Mouse (Mus musculus) embryonic facial prominence, embryonic 14.5 days (tissue): ENCODE measurements at regions not wholly inside any gene's neighbourhood (a gene's known extent, or its start where the extent isn't known, plus 50 kb on each side); places are given as distances from the start of the nearest gene placed in this dataset.

Source experiments
- ATAC-seq: fragments of 200-750 bp; cut with Nextera tagmentation; 2 replicates; pipeline ENCODE4 v1.8.0; 2017; ENCODE audit warnings: low read depth, moderate number of reproducible peaks, moderate TSS enrichment
- DNase-seq: peaks from one replicate; pipeline ENCODE4 v3.0.0-alpha.2; 2015; ENCODE audit warnings: low spot score
- H3K27ac ChIP-seq: fragments of 300-500 bp; sonication (generic); replicated peaks from 2 replicates; pipeline ENCODE4 v1.5.1; 2014; ENCODE audit warnings: low read depth, mild to moderate bottlenecking, low read length, moderate library complexity
- H3K27me3 ChIP-seq: fragments of 300-500 bp; sonication (generic); replicated peaks from 2 replicates; pipeline ENCODE4 v1.6.1; 2014; ENCODE audit warnings: low read length; ENCODE audit not compliant: control insufficient read depth, insufficient read depth
- H3K36me3 ChIP-seq: fragments of 300-500 bp; sonication (generic); 2 replicates; pipeline ENCODE4 v1.6.1; 2014; ENCODE audit warnings: low read length, mixed read lengths; ENCODE audit not compliant: control insufficient read depth, insufficient read depth
- H3K4me1 ChIP-seq: fragments of 300-500 bp; sonication (generic); 2 replicates; pipeline ENCODE4 v1.6.1; 2014; ENCODE audit warnings: antibody characterized with exemption, low read length; ENCODE audit not compliant: control insufficient read depth, insufficient read depth
- H3K4me2 ChIP-seq: fragments of 300-500 bp; sonication (generic); 2 replicates; pipeline ENCODE4 v1.6.1; 2014; ENCODE audit warnings: low read depth, mild to moderate bottlenecking, low read length, moderate library complexity, mixed read lengths
- H3K4me3 ChIP-seq: fragments of 300-500 bp; sonication (generic); 2 replicates; pipeline ENCODE4 v1.5.1; 2014; ENCODE audit warnings: low read depth, mild to moderate bottlenecking, low read length
- H3K9ac ChIP-seq: fragments of 300-500 bp; sonication (generic); 2 replicates; pipeline ENCODE4 v1.6.1; 2014; ENCODE audit warnings: low read depth, mild to moderate bottlenecking, low read length, moderate library complexity, mixed read lengths
- H3K9me3 ChIP-seq: fragments of 300-500 bp; sonication (generic); 2 replicates; pipeline ENCODE4 v1.6.1; 2016; ENCODE audit warnings: low read length; ENCODE audit not compliant: control insufficient read depth
- WGBS: fragments of 180-500 bp; shearing (Covaris S2); extraction: QIAGEN DNeasy Blood & Tissue Kit; methylation state at CpG from one replicate; pipeline ENCODE4 v1.1.7; 2014; 5-methylcytosine and 5-hydroxymethylcytosine counted together

- Histone ChIP-seq H3K4me2 (no peak overlapping the region), H3K9me3 (no peaks in the 10 kb centered on the region), H3K4me3 (no peak overlapping the region), H3K9ac (no peak overlapping the region), H3K27ac (no peak overlapping the region), H3K36me3 (no peaks in the 10 kb centered on the region), H3K27me3 (no peaks in the 10 kb centered on the region), H3K4me1 (no peaks in the 10 kb centered on the region)
- WGBS = 70% methylated on average over 7 of the region's 7 CpGs
- ATAC-seq = no peak
- DNase-seq = no peak
These were observed 499.9 kb downstream of the Dok5 start for GRCm38 (mm10) chr2:171231288-171232050.

- DNase-seq (no peak), ATAC-seq (no peak)
- no peaks in the 10 kb centered on the region for H3K27me3 ChIP-seq
- no peak overlapping the region for H3K27ac ChIP-seq
- H3K4me2 ChIP-seq = no peak overlapping the region
- H3K9me3 ChIP-seq = no peaks in the 10 kb centered on the region
- 76% methylated on average over 12 of the region's 12 CpGs for WGBS
- no peak overlapping the region for H3K9ac ChIP-seq
- no peak overlapping the region for H3K4me3 ChIP-seq
- H3K36me3 ChIP-seq = no peaks in the 10 kb centered on the region
- H3K4me1 ChIP-seq = no peaks in the 10 kb centered on the region
These were observed 498.9 kb downstream of the Dok5 start for GRCm38 (mm10) chr2:171230536-171230935.

DNA sequence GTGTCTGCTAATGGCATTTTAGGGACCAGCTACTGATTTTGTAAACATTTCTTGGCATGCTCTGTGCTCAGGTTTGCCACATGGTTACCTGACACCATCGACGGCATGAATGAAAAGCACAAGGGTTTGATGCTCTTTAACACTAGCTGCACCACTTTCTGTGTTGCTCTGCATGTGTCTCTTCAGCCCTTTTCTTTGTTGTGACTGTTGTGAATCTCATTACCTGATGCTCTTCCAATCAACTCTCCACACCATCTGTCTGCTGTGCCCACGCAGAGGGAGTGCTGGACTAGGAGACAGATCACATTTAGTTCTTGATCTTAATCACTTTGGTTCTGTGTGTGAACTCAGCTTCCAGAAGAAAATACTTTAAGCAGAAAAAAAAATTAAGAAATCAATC, 496.6 kb downstream of the Dok5 start:
- ATAC-seq = no peak
- H3K4me3 ChIP-seq = no peak overlapping the region
- 34% methylated on average over 3 of the region's 3 CpGs for WGBS

DNA sequence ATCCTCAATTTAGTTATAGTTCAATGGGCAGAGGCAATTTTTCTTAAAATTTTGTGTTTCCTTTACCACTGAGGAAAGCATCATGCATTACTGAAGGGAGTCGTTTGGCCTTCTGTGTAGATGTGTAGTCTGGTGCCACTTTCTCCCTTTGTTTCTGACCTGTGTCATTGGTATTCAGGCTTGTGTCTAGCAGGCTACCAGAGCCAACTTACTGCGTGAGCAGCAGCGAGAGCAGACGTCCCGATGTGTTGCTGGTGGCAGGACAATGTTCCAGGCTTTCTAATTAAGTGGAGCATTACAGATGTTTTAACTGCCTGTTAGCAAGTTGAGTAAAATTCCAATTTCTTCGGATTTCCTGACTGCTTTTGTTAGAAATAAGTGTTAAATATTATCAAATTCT, 482.2 kb downstream of the Dok5 start:
- ATAC-seq (no peak), DNase-seq (no peak)
- Histone ChIP-seq H3K9ac (no peak overlapping the region), H3K27ac (no peak overlapping the region), H3K4me1 (no peaks in the 10 kb centered on the region), H3K36me3 (no peaks in the 10 kb centered on the region), H3K9me3 (no peaks in the 10 kb centered on the region), H3K27me3 (no peaks in the 10 kb centered on the region), H3K4me2 (no peak overlapping the region), H3K4me3 (no peak overlapping the region)
- WGBS = 70% methylated on average over 6 of the region's 6 CpGs

More for the DNA sequence above, 496.6 kb downstream of the Dok5 start:
- H3K27me3 ChIP-seq = no peaks in the 10 kb centered on the region
- no peaks in the 10 kb centered on the region for H3K4me1 ChIP-seq
- no peak overlapping the region for H3K27ac ChIP-seq
- no peak overlapping the region for H3K4me2 ChIP-seq
- no peak overlapping the region for H3K9ac ChIP-seq
- H3K9me3 ChIP-seq = no peaks in the 10 kb centered on the region
- no peak for DNase-seq
- H3K36me3 ChIP-seq = no peaks in the 10 kb centered on the region

GRCm38 (mm10) chr2:171196472-171196871, 464.9 kb downstream of the Dok5 start:
- H3K9ac ChIP-seq = no peak overlapping the region
- no peak overlapping the region for H3K27ac ChIP-seq
- H3K9me3 ChIP-seq = no peaks in the 10 kb centered on the region
- ATAC-seq (no peak), DNase-seq (no peak)
- H3K27me3 ChIP-seq = no peaks in the 10 kb centered on the region
- no peak overlapping the region for H3K4me2 ChIP-seq
- H3K4me3 ChIP-seq = no peak overlapping the region
- 65% methylated on average over 7 of the region's 7 CpGs for WGBS
- H3K36me3 ChIP-seq = no peaks in the 10 kb centered on the region
- no peaks in the 10 kb centered on the region for H3K4me1 ChIP-seq

GRCm38 (mm10) chr2:171192181-171192580, 460.6 kb downstream of the Dok5 start:
- no peak overlapping the region for H3K27ac ChIP-seq
- H3K4me1 ChIP-seq = no peaks in the 10 kb centered on the region
- no peak overlapping the region for H3K4me2 ChIP-seq
- H3K27me3 ChIP-seq = no peaks in the 10 kb centered on the region
- H3K9me3 ChIP-seq = no peaks in the 10 kb centered on the region
- no peak for DNase-seq
- 71% methylated on average over 5 of the region's 5 CpGs for WGBS
- H3K4me3 ChIP-seq = no peak overlapping the region
- ATAC-seq = no peak
- H3K9ac ChIP-seq = no peak overlapping the region
- no peaks in the 10 kb centered on the region for H3K36me3 ChIP-seq
